Mouse (Mus musculus) small intestine, adult 2 months (tissue): ENCODE results near the gene Map2k2.
A peak's percentile ranks its signal among the peaks of the same experiment; 100 is the strongest.

Source experiments
- CTCF ChIP-seq: fragments of 200-500 bp; IDR thresholded peaks from 2 replicates; pipeline ENCODE4 v1.5.1; 2012; ENCODE audit warnings: low read depth, mild to moderate bottlenecking, control low read depth, inconsistent platforms, low read length, moderate library complexity, mixed read lengths; ENCODE audit not compliant: insufficient replicate concordance, insufficient read length; ENCODE audit errors: extremely low read depth
- POLR2A ChIP-seq: fragments of 200-500 bp; IDR thresholded peaks from 2 replicates; pipeline ENCODE4 v1.6.1; 2012; ENCODE audit warnings: low read depth, mild to moderate bottlenecking, control low read depth, inconsistent platforms, low read length, moderate library complexity

GRCm38 (mm10) chr10:81182336-81183333 lies 76.9 kb downstream of the Map2k2 start, which contains the start of gene Dapk3:
- peak; percentile 57; the same call in 1 of the 2 replicates for TF ChIP-seq POLR2A
- TF ChIP-seq CTCF: peak; percentile 11; the same call in 1 of the 2 replicates
